Mouse (Mus musculus) T-cell, adult 2 months (primary cell): Measurements from ENCODE around the gene Prune2.
A peak's percentile ranks its signal among the peaks of the same experiment; 100 is the strongest.

Source experiments
- DNase-seq: peaks from one replicate; pipeline ENCODE4 v3.0.0; 2022; ENCODE audit warnings: low spot score

Prune2 gene

GRCm38 (mm10) chr19:16955613-16956271 is at the start of gene Prune2:
Gene Prune2 (plus strand): TSS chr19:16956118.
- no peak for DNase-seq

GRCm38 (mm10) chr19:16911507-16911906 is 44.4 kb upstream of the Prune2 start:
- no peak for DNase-seq

- DNase-seq: no peak
These were observed 31.4 kb upstream of the Prune2 start for GRCm38 (mm10) chr19:16924516-16924915.

- DNase-seq: no peak
These were observed 21.3 kb upstream of the Prune2 start for GRCm38 (mm10) chr19:16934664-16935063.

GRCm38 (mm10) chr19:16948794-16949313 is 7.1 kb upstream of the Prune2 start:
- DNase-seq: no peak

GRCm38 (mm10) chr19:16949341-16949740 is 6.6 kb upstream of the Prune2 start:
- DNase-seq: no peak

GRCm38 (mm10) chr19:16950051-16950450 is 5.9 kb upstream of the Prune2 start:
- DNase-seq: no peak

- no peak for DNase-seq
These were observed 5.1 kb upstream of the Prune2 start for GRCm38 (mm10) chr19:16950664-16951363.

- no peak for DNase-seq
These were observed 1.2 kb upstream of the Prune2 start for GRCm38 (mm10) chr19:16954736-16955135.

- no peak for DNase-seq
These were observed 696 bp upstream of the Prune2 start for GRCm38 (mm10) chr19:16955231-16955612.

GRCm38 (mm10) chr19:16956319-16956718 is 401 bp downstream of the Prune2 start:
- DNase-seq: no peak

GRCm38 (mm10) chr19:16959051-16959450 is 3.1 kb downstream of the Prune2 start:
- DNase-seq: no peak

- no peak for DNase-seq
These were observed 3.6 kb downstream of the Prune2 start for GRCm38 (mm10) chr19:16959551-16959950.

GRCm38 (mm10) chr19:16961036-16961435 is 5.1 kb downstream of the Prune2 start:
- DNase-seq: no peak

GRCm38 (mm10) chr19:16963178-16963577 is 7.3 kb downstream of the Prune2 start:
- no peak for DNase-seq

GRCm38 (mm10) chr19:16968768-16969167 is 12.8 kb downstream of the Prune2 start:
- no peak for DNase-seq

GRCm38 (mm10) chr19:16970612-16971011 is 14.7 kb downstream of the Prune2 start:
- no peak for DNase-seq

GRCm38 (mm10) chr19:16978910-16979309 is 23.0 kb downstream of the Prune2 start:
- peak; percentile 8 for DNase-seq

GRCm38 (mm10) chr19:16981743-16982142 is 25.8 kb downstream of the Prune2 start:
- DNase-seq: no peak

- DNase-seq: peak; percentile 24
These were observed 29.0 kb downstream of the Prune2 start for GRCm38 (mm10) chr19:16984897-16985296.

GRCm38 (mm10) chr19:16987984-16988383 is 32.1 kb downstream of the Prune2 start:
- DNase-seq: no peak

GRCm38 (mm10) chr19:16992151-16992550 is 36.2 kb downstream of the Prune2 start:
- DNase-seq: no peak

- DNase-seq: no peak
These were observed 38.3 kb downstream of the Prune2 start for GRCm38 (mm10) chr19:16994260-16994659.
